Mouse (Mus musculus) MN1 (cell line): ENCODE results near the gene Gm38431.
"Not testable (repeated sequence)": the region's sequence is repeated elsewhere in the genome, so short reads cannot be mapped to it uniquely, and the experiment has no call there.

ENCODE experiments used
- DNase-seq: peaks from one replicate; pipeline ENCODE4 v3.0.0-alpha.2; 2016; ENCODE audit warnings: low spot score

Gm38431 gene

DNA sequence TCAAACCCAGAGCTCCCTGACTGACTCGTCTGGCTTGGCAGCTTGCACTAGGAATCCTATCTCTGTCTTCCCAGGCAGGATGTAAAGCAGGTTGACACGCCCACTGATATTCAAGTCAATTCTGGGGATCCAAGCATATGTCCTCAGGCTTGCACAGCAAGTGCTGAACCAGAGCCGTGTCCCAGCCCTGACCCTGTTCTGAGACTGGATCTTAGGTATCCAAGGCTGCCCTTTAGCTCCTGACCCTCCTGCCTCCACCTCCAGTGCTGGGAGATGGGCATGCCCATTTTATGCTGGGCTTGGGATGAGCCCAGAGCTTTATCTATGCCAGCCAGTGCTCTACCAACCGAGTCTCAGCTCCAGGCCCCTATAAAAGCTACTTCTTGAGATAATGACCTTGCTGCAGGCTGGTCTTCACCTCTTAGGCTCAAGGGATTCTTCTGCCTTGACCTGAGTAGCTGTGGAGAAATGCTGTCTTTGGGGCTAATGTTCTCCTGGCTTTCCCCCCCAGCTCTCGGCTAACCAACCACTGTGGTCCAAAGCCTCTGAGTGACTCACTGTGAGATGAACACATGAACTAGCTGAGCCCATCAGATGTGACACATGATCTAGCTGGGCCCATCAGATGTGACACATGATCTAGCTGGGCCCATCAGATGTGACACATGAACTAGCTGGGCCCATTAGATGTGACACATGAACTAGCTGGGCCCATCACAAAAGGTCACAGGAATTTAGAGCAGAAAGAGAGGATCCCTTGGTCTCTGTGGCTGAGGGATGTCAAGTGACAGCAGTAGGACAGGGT, 14.2 kb upstream of the Gm38431 start:
- DNase-seq: no peak

DNA sequence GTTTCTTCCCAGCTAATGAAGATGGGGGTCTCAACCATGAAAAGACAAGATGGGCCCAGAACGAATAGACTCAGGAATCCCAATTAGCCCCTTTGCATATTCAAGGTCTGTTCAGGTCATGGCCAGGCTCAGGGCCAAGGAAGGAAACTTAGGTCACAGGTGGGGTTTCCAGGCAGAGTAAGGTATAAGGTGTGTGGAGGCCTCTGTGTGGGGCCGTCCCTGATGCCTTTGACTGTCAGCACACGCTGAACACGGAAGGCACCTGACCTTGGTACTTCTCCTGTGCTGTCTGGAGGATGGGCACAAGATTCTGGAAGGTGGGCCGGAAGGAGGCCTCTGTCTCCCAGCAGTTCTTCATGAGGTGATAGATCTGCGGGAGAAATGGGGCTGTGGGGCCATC, 13.0 kb upstream of the Gm38431 start:
- DNase-seq: no peak

DNA sequence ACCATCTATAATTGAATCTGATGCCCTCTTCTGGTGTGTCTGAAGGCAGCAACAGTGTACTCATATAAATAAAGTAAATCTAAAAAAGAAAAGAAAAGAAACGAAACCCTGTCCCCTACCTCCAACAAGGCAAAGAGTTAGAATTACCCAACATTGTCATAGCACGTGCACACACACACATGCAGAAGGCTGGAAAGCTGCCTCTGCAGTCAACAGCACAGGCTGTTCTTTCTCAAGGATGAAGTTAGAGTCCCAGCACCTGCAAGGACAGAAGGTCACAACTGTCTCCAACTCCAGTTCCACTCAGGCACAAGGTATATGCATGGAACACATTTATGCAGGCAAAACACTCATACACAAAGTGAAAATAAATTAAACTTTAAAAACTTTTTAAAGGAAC, 10.3 kb upstream of the Gm38431 start:
- no peak for DNase-seq

DNA sequence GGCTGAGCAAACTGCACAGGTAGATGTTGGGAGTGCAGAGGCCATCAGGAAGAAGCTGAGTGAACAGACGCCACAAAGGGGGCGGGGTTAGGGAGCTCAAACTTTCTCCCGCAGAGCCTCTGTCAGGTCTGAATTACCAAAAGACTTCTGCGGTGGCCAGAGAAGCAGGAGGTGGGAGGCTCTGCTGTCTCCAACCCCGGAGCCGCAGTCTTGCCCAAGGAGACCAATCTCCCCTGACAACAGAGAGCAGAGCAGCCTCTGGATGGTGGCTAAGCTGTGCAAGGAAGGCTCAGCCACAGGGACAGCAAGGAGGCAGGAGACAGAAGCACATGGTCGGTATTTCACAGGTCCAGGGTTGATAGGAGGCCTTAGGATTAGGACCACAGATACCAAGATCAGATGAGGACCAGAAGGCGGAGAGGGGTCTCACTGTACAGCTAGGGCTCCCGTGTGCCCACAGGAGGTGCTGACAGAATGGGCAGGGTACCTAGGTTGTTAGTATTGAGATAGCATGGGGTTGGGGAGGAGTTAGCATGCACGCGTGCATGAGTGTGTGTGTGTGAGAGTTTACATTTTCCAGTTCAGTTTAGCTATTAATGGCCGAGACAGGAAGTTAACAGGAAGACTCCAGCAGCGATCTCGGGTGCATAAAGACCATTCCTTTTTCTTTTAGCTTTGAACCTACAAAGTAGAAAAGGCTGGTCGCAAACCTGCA, 8.8 kb upstream of the Gm38431 start:
- DNase-seq: no peak

DNA sequence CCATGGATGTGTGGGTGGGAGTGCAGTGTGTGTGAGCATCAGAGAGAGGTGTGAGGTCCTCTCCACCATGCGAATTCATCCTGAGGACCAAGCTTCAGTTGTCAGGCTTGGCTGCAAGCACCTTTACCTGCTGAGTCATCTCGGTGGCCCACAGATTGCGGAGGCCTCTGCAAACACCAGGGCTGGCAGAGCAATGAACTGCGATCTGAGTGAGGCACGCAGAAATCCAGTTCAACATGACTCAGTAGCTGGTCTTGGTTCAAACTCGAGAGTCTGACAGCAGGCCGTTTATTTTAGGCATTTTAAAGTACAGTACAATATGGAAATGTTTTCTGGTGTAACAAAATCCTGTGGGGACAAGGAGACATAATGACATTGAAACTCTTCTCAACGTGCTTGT, 6.0 kb upstream of the Gm38431 start:
- DNase-seq: no peak

DNA sequence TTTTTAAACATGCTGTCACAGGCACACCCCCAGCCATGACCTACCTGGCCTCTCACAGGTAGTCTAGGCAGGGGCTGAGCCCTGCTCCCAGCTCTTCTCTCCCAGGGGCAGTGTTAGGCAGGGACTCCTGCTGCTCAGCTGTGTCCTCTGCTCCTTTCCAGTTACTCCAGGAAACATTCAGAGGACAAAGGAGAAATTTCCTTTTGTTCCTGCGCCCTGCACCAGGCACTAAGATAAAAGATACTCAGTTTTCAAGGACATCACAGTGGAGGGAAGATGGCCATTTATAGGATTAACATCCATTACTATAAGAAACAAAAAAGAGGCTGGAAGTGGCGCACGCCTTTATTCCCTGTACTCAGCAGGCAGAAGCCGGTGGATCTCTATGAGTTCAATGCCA, 4.2 kb upstream of the Gm38431 start:
- DNase-seq: no peak

DNA sequence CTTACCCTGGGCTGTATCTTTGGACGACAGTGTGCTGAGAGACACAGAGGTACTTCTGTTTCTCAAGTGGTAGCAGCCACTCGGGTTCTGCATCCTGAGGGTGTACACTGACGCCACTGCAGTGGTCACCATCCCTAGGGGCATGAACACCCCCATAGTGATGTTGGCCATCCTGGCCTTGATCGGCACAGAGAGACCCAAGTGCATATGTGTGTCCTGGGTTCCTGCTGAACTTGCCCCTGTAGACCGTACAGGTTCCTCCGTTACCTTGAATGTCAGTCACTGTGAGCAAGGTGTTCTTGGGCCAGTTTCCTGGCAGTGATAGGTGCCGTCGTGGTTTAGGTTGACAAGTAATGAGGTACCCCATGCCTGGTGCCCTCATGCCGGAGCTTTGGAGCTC, 1.6 kb upstream of the Gm38431 start:
- DNase-seq: no peak

DNA sequence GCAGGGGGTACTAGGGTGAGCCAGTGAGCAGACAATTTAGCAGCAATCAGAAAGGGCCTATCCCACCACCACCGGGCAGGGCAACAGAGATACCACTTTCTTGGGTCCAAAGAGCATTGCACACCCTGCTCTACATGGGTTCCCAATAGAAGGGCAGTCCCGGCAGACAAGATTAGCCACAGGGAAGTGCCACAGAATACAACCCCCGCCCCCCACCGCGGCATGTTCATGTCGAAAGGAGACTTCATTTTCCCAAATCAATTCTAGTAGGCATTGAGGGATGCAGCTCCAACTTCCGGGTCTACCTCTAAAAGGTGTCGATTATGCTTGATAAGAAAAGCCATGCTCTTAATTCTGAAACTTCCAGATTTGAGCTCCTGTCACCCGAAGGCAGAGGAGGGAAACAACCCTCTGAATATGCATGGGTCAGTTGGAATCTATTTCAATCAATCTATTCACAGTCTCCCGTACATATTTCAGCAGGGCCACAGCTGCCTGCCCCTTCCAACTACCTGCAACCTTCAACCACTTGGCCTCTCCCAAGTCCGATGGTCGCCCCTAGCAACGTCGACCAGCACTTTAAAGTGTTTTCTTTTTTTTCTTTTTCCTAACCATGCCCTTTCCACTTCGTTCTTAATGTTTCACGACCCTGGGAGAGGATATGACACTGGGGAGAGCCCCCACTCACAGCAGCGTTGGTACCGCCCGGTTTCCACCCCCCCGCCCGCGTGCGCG, 658 bp downstream of the Gm38431 start:
- DNase-seq: peak; percentile 14

DNA sequence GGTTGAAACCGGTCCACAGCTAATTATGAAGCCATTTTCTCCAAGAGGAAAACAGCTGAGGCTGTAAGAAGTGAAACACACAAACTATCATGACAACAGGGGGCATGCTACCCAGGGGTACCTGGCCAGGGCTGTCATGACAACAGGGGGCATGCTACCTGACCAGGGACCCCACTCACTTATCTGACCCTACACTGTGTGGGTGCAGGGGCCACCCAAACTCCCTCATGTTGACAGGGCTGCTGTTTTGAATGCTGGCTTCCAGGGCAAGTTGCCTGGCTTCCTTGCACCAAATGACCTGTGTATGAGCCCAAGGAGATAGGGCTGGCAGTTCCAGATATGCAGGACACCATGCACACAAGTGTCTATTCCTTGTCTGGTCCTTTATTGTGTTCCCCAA, 1.3 kb downstream of the Gm38431 start:
- no peak for DNase-seq

DNA sequence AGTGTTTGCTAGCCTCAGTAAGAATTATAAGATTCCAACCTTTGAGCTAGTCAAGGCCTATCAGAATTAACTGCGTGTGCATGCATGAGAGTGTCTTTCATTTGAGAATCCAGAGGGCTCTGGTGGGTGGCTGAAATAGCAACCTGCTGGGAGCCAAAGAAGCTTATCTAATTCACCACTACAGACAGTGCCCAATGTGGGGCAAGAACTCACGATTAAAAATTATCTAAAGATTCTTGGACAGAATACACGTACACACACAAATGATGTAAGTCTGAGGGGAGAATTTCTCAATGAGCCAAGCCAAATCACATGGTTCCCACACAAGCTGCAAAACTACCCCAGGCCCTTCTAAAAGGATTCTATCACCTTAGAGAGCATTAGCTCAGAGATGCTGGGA, 8.5 kb downstream of the Gm38431 start:
- DNase-seq: no peak

DNA sequence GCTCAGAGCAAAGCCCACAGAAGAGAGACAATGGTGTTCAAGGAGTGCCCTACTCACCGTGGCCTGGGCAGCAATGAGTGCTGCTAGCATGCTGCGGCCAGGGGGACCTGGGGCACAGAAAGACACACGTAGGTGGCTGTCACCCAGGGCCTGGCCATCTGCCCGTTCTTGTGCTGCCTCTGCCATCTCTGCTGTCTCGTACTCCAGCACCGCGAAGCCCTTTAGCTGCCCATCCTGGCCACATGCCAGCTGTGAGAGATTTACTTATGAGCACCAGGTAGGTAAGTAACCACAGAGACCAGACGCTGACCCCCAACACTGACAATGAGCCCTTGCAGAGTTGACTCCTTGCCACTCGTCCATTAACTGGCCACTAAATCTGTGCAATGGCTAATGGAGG, 10.7 kb downstream of the Gm38431 start:
- no peak for DNase-seq

DNA sequence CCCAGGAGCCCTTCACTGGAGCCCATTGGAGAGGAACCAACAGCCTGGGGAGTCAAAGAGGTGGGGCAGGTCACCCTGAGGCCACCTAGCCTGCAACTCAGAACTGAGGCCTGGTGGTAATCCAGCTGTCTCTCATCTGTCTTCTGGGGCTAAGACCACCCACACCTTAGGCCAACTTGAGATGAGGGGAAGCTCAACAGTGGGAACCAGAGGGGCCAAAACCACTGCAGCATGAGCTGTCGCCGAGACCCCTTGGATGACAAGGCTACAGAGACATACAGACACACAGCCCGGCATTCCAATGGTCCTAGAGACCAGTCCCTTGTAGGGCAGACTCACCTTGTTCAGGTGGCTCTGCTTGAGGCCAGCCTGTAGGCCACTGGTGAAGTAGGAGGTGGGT, 16.2 kb downstream of the Gm38431 start:
- no peak for DNase-seq

DNA sequence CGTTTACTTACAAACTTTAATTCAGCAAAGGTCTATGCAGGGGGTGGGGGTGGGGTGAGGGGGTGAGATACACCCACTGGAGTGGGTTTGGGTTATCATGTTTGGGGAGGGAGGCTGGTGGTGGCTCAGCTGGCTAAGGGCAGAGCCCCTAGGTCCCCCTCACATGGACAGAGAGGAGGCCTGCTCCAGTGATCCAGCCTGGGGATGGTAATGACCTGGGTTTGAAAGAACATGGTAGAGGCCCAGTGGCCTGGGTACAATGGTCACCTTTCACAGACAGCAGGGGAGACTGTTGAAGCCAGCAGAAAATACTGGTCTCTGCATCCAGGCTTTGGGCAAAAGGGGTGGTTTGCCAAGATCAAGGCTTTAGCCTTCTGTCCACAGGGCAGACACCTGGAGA, 17.6 kb downstream of the Gm38431 start:
- DNase-seq: no peak

DNA sequence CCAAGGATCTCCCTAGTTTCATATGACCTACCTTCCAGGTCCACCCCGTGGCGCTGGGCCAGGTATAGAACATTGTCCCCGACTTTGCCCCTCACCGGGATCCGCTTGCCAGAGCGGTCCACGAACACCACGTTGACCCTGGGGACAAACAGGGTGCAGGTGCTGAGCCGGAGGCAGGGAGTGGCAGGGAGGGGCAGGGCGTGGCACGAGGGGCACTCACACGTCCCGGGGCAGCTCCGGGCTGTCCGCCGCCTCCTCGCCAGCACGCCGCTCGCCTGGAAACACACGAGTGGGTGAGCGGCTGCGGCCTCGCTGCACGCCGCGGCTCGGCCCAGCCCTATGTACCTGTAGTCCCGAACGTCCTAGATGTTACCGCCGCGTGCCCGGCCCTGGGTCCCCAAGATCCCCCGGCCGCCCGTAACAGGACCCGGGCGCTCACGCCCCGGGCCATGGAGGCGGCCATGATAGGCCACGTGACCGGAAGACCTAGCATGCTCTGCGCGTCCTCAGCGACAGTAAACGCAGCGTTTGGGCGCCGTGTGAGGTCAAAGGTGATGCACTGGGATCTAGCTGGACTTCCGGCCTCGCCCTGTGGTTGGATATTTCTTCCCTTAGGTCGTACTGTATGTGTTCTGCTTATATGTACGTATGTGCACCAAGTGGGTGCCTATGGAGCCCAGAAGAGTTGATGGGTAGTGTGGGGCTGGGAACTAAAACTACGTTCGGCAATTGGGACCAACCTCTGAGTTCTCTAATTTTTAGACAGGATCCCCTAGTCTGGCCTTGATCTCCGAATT, 18.6 kb downstream of the Gm38431 start, which contains the start of the genes Gm49373 and Fdx1l:
Gene Gm49373 (minus strand): TSS at position 53 of the 797 bp plus-strand sequence.
Gene Fdx1l (minus strand): TSS at position 571 of the 797 bp plus-strand sequence.
- peak; percentile 80 for DNase-seq

DNA sequence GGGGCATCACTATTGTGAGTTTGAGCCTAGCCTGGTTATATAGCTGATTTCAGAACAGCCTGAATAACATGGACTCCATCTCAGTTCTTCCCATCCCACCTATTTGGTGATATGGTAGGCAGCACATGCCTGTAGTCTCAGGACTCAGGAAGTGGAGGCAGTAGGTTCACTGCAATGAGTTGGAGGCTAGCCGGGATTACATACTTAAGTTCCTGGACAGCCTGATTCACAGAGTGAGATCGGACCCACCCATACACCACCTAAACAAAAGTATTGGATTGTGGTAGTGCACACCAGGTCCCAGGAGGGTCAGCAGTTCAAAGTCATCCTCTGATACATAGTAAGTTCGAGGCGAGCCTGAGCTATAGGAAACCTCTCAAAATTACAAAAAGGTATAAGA, 19.2 kb downstream of the Gm38431 start:
- no peak for DNase-seq

DNA sequence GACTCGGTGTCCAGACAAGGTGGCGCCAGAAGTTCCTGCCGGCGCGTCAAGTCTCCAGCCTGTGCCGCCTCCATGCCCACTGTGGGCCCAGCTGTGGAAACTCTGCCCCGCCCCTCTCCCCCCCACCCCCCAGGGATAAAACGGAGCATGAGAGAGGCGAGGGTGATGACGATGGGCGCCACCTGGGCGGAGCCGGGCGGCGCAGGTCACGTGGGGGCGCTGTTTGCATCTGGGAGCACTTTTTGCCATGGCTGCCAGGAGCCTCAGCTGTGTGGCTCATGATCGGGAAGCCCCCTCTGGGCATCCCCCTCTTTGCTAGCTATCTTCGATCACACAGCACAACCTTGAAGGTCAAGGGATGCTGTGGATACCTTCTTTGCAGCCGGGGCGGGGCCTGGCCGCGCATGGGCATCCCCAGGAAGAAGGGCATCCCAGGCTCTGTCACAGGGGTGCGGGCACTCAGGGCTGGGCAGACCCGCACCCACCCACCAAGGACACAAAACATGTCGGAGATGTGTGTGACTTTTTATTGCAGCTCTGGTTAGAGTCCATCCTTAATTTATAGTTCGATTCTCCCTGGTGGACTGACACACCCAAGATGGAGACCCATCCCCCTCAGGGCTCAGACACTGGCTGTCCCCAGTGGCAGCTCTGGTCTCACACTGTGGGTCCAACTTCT, 24.7 kb downstream of the Gm38431 start, which contains the start of gene Zglp1:
Gene Zglp1 (minus strand): TSS at position 88 of the 679 bp plus-strand sequence.
- DNase-seq: no peak

DNA sequence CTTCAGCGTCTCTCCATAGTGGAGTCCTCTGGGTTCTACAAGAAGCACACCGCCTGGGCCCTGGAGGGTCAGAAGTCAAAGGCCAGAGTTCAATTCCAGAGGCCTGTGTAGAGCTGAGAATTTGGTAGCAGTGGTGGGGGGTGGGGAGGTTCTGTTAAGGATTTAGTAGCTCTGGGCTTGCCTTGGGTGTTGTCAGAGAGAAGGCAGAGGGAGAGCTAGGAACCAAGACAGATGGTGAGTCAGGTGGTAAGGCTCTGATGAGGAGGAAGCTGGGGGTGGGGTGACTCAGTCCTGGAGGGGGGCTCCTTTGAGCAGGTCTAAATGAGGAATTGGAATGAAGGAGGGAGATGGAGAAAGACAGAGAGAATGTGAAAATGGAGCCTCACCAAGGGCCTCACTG, 28.9 kb downstream of the Gm38431 start:
- DNase-seq: no peak

DNA sequence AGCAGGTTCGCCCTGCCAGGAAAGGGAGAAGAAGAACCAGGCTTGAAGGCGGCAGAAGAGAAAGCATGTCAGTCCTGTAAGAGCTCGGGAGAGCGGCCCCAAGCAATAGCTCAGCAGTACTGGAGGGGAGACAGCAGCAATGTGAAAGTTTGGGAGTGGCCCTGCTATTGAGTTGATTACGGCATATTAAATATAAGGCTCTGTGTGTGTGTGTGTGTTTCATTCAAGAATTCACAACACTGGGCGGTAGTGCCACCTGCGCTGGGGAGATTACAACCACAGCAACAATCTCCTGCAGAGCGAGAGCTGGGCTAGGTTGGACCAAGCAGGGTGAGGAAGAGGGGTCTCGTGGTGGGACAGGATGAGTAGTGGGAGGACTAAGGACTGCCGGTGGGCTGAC, 40.2 kb downstream of the Gm38431 start:
- no peak for DNase-seq

DNA sequence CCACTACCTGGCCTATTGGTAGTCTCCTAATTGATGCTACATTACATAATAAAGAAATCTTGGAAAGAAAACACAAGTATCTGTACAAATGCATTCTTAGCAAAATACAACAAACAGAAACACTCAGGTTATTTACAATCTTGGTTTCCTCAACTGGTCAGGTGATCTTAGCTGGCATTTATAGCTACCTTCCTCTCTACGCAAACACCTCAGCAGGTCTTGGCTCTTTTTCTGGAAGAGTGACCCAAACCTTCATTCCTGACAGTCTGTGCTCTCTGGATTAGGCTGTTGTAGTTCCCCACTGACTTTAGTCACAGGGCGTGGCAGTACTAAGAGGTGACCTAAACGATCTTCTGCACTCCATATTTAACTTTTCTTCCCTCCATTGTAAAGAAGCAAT, 46.6 kb downstream of the Gm38431 start:
- no peak for DNase-seq

DNA sequence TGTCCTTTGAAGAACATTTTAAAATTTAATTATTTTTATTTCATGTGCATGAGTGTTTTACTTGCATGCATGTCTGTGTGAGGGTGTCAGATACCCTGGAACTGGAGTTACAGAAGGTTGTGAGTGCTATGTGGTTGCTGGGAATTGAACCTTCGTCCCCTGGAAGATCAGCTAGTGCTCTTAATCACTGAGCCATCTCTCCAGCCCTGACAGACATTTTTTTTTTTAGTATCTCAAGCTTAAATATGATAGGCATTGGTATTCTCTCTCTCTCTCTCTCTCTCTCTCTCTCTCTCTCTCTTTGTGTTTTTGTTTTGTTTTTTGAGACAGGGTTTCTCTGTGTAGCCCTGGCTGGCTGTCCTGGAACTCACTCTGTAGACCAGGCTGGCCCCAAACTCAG, 47.0 kb downstream of the Gm38431 start:
- DNase-seq: not testable (repeated sequence)

DNA sequence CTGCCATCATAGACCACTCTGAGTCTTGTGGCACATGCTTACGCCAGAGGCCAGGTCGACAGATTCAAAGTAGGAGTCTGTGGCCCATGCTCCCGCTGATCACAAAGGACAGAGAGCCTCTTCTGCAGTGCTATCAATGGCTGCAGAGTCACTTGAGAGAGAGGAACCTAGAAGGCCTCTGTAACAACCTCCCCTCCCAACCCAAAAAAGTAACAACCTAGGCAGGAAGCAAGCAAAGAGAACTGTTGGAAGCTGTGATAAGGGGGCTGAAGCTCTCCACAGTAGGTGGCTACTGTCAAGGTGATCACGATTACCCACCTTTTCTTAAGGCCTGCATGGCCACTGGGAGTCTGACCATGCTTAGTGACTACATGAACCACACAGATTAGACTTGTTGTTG, 48.2 kb downstream of the Gm38431 start:
- DNase-seq: no peak
